Mouse (Mus musculus): ENCODE data around the gene Notch4. TPM values are rescaled to one million over a fixed set of nuclear protein-coding genes. Genes with fewer than 3 reads are reported as not detected.

Gene Notch4
- polyA plus RNA-seq, 1 experiment from 2014 or later, result 0.87 TPM

- TF ChIP-seq CTCF (IDR thresholded peaks at IDR 0.05), result no peak
- POLR2A ChIA-PET, result no interaction called here
- CTCF ChIA-PET, result no interaction called here
- no peaks in the 10 kb centered on the region for H3K27me3 ChIP-seq
- no peak for ATAC-seq
- in situ Hi-C loops (cut with MboI; ENCODE audit: low pct_unique_long_range_greater_than_20kb), result loop anchor here (25.0 kb wide), 1 partner anchor 506 kb away; the partner anchor contains the start of genes Apom, Bag6 and D17H6S53E
- no peak for DNase-seq (ENCODE audit: low read depth, low spot score)
Observed at GRCm38 (mm10) chr17:34631647-34632046, 67.6 kb downstream of the Notch4 start.

GRCm38 (mm10) chr17:34632261-34632691 is 68.2 kb downstream of the Notch4 start:
- POLR2A ChIA-PET, result no interaction called here
- ATAC-seq (no peak), DNase-seq (ENCODE audit: low read depth, low spot score) (no peak)
- TF ChIP-seq CTCF (IDR thresholded peaks at IDR 0.05), result no peak
- CTCF ChIA-PET, result no interaction called here
- no peaks in the 10 kb centered on the region for H3K27me3 ChIP-seq
- in situ Hi-C loops (cut with MboI; ENCODE audit: low pct_unique_long_range_greater_than_20kb), result loop anchor here (25.0 kb wide), 1 partner anchor 505 kb away; the partner anchor contains the start of genes Apom, Bag6 and D17H6S53E

DNA sequence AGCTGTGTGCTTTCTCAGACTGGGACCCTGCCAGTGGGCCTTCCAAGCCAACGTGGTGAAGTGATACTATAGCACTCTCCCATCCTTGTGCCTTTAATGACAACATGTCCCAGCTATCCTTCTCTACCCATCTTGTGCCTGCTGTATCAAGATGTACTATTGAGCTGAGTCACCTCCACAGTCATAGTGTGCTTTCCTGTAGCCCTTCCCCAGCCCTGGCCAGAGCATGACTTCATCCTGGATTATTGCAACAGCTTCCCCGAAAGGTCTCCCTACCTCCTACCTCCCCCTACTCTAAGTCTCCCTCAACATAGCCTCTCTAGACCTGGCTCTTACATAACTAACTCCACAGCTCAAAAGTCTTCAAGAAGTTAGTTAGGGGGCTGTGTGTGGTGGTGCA is 71.6 kb downstream of the Notch4 start:
- ChIA-PET POLR2A (interaction anchor here (0.6 kb wide), 2 partner anchors 42 to 279 kb away, joined by 3 read pairs; no protein-coding TSS in a partner anchor), CTCF (interaction anchor here (1.1 to 1.5 kb wide), 2 partner anchors 9 to 16 kb away, joined by 4 to 5 read pairs; partner anchors contain the start of gene Fkbpl)
- DNase-seq (ENCODE audit: low read depth, low spot score), result no peak
- no peak for TF ChIP-seq CTCF (IDR thresholded peaks at IDR 0.05)
- in situ Hi-C loops (cut with MboI; ENCODE audit: low pct_unique_long_range_greater_than_20kb), result loop anchor here (25.0 kb wide), 1 partner anchor 502 kb away; the partner anchor contains the start of genes Apom, Bag6 and D17H6S53E
- ATAC-seq, result peak; percentile 57
- H3K27me3 ChIP-seq, result no peaks in the 10 kb centered on the region

- in situ Hi-C loops (cut with MboI; ENCODE audit: low pct_unique_long_range_greater_than_20kb), result loop anchor here (25.0 kb wide), 1 partner anchor 500 kb away; the partner anchor contains the start of genes Apom, Bag6 and D17H6S53E
- no peak for TF ChIP-seq CTCF (IDR thresholded peaks at IDR 0.05)
- ATAC-seq (no peak), DNase-seq (ENCODE audit: low read depth, low spot score) (no peak)
- ChIA-PET POLR2A (no interaction called here), CTCF (no interaction called here)
- H3K27me3 ChIP-seq, result no peaks in the 10 kb centered on the region
Observed at GRCm38 (mm10) chr17:34637459-34637858, 73.4 kb downstream of the Notch4 start.

Other genes with a start within 250 kb of the Notch4 start
- not detected for gene H2-Eb2, start 238.6 kb upstream of the Notch4 start, polyA plus RNA-seq (2021)
- gene Btnl2, start 209.4 kb upstream of the Notch4 start, polyA plus RNA-seq (2021), result not detected
- not detected for gene Btnl1, start 187.1 kb upstream of the Notch4 start, polyA plus RNA-seq (2021)
- not detected for gene BC051142, start 165.4 kb upstream of the Notch4 start, polyA plus RNA-seq (2021)
- gene Btnl4, start 87.0 kb upstream of the Notch4 start, polyA plus RNA-seq (2021), result not detected
- not detected for gene Btnl6, start 46.9 kb upstream of the Notch4 start, polyA plus RNA-seq (2021)
- 0.35 TPM for gene Gpsm3, start 25.5 kb downstream of the Notch4 start, polyA plus RNA-seq (2021)
- 59.7 TPM for gene Pbx2, start 27.0 kb downstream of the Notch4 start, polyA plus RNA-seq (2021)
- gene Ager, start 33.6 kb downstream of the Notch4 start, polyA plus RNA-seq (2021), result 1.2 TPM
- gene Rnf5, start 39.4 kb downstream of the Notch4 start, polyA plus RNA-seq (2021), result 69.1 TPM
- gene Agpat1, start 40.0 kb downstream of the Notch4 start, polyA plus RNA-seq (2021), result 128 TPM
- gene Egfl8, start 51.7 kb downstream of the Notch4 start, polyA plus RNA-seq (2021), result 2.5 TPM
- gene Ppt2, start 64.2 kb downstream of the Notch4 start, polyA plus RNA-seq (2021), result 108 TPM
- gene Prrt1, start 65.3 kb downstream of the Notch4 start, polyA plus RNA-seq (2021), result 6.7 TPM
- 22.5 TPM for gene Fkbpl, start 80.5 kb downstream of the Notch4 start, polyA plus RNA-seq (2021)
- 88.4 TPM for gene Atf6b, start 82.9 kb downstream of the Notch4 start, polyA plus RNA-seq (2021)
- gene Tnxb, start 106.3 kb downstream of the Notch4 start, polyA plus RNA-seq (2021), result 0.50 TPM
- gene C4b, start 179.6 kb downstream of the Notch4 start, polyA plus RNA-seq (2021), result 1.1 TPM
- gene Cyp21a1, start 240.3 kb downstream of the Notch4 start, polyA plus RNA-seq (2021), result not detected